Mouse (Mus musculus) brain, embryonic 14.5 days (tissue): ENCODE measurements at regions not wholly inside any gene's neighbourhood (a gene's known extent, or its start where the extent isn't known, plus 50 kb on each side); places are given as distances from the start of the nearest gene placed in this dataset.

ENCODE experiments used
- CTCF ChIP-seq: fragments of 200-500 bp; IDR thresholded peaks from 2 replicates; pipeline ENCODE4 v1.5.1; 2012; ENCODE audit warnings: inconsistent platforms, mild to moderate bottlenecking, moderate library complexity, borderline replicate concordance; ENCODE audit not compliant: insufficient read depth, insufficient read length; ENCODE audit errors: extremely low read depth
- POLR2A ChIP-seq: fragments of 200-500 bp; IDR thresholded peaks from 2 replicates; pipeline ENCODE4 v1.6.1; 2012; ENCODE audit warnings: mild to moderate bottlenecking, inconsistent platforms, borderline replicate concordance; ENCODE audit not compliant: poor library complexity, insufficient read depth, insufficient read length, severe bottlenecking; ENCODE audit errors: extremely low read depth

DNA sequence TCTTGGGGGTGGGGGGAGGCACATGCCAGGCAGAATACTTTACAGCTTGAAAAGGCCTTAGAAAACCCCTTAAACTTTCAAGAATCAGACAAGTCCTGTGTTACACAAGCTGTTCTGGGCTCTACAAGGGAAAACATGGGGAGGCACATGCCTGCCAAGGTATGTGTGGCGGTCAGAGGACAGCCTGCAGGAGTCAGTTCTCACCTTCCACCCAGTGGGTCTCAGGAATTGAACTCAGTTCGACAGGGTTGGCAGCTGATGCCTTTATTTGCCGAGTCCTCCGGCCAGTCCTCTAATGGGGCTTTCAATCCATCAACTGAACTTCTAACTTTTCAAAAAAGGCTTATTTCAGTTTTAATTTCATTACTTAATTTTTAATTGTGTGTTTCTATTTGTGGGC, 129.6 kb upstream of the Mrps10 start:
- no peak for TF ChIP-seq POLR2A
- no peak for TF ChIP-seq CTCF
